Mouse (Mus musculus) forebrain, embryonic 13.5 days (tissue): ENCODE measurements around the gene Snai3. TPM values are rescaled to one million over a fixed set of nuclear protein-coding genes. Genes with fewer than 3 reads are reported as not detected.

Experiments used
- ATAC-seq: fragments of 200-750 bp; cut with Nextera tagmentation; 2 replicates; pipeline ENCODE4 v1.8.0; 2017
- H3K27ac ChIP-seq: fragments of 300-500 bp; sonication (generic); 2 replicates; pipeline ENCODE4 v1.5.1; 2015; ENCODE audit warnings: inconsistent platforms, mild to moderate bottlenecking, moderate library complexity
- H3K27me3 ChIP-seq: fragments of 300-500 bp; sonication (generic); 2 replicates; pipeline ENCODE4 v1.6.1; 2015; ENCODE audit warnings: mild to moderate bottlenecking, inconsistent platforms
- H3K36me3 ChIP-seq: fragments of 300-500 bp; sonication (generic); 2 replicates; pipeline ENCODE4 v1.6.1; 2015; ENCODE audit warnings: mild to moderate bottlenecking, inconsistent platforms; ENCODE audit not compliant: poor library complexity, severe bottlenecking
- H3K4me1 ChIP-seq: fragments of 300-500 bp; sonication (generic); 2 replicates; pipeline ENCODE4 v1.6.1; 2015; ENCODE audit warnings: inconsistent platforms
- H3K4me2 ChIP-seq: fragments of 300-500 bp; sonication (generic); 2 replicates; pipeline ENCODE4 v1.6.1; 2015; ENCODE audit warnings: inconsistent platforms, mild to moderate bottlenecking, moderate library complexity
- H3K4me3 ChIP-seq: fragments of 300-500 bp; sonication (generic); 2 replicates; pipeline ENCODE4 v1.5.1; 2015; ENCODE audit warnings: mild to moderate bottlenecking, inconsistent platforms
- H3K9ac ChIP-seq: fragments of 300-500 bp; sonication (generic); 2 replicates; pipeline ENCODE4 v1.6.1; 2015; ENCODE audit warnings: mild to moderate bottlenecking, inconsistent platforms
- H3K9me3 ChIP-seq: fragments of 300-500 bp; sonication (generic); replicated peaks from 2 replicates; pipeline ENCODE4 v1.6.1; 2016; ENCODE audit warnings: inconsistent platforms
- WGBS: fragments of 180-500 bp; shearing (Covaris S2); methylation state at CpG from one replicate; pipeline ENCODE4 v1.1.7; 2015; 5-methylcytosine and 5-hydroxymethylcytosine counted together
- polyA plus RNA-seq: library from polyadenylated mRNA; unstranded; fragments of >200 nt; fragmentation: Nextera tagmentation; extraction: Ambion mirVana; gene quantifications from 2 replicates; pipeline ENCODE4 v1.2.1, GENCODE M21; 2015

Snai3 gene
- polyA plus RNA-seq, 1 experiment from 2014 or later, result 0.10 TPM

GRCm38 (mm10) chr8:122470691-122471090 is 10.2 kb upstream of the Snai3 start:
- no peak for ATAC-seq
- Histone ChIP-seq H3K9ac (no peak overlapping the region), H3K4me3 (no peak overlapping the region), H3K9me3 (no peaks in the 10 kb centered on the region), H3K4me2 (no peak overlapping the region), H3K27ac (no peak overlapping the region), H3K27me3 (no peaks in the 10 kb centered on the region), H3K4me1 (peaks cover 14% of the 10 kb centered on the region), H3K36me3 (peaks cover 63% of the 10 kb centered on the region)
- 92% methylated on average over 5 of the region's 5 CpGs for WGBS

GRCm38 (mm10) chr8:122469965-122470364 is 9.4 kb upstream of the Snai3 start:
- Histone ChIP-seq H3K4me3 (no peak overlapping the region), H3K36me3 (peaks cover 68% of the 10 kb centered on the region), H3K27me3 (no peaks in the 10 kb centered on the region), H3K9ac (no peak overlapping the region), H3K9me3 (no peaks in the 10 kb centered on the region), H3K4me2 (no peak overlapping the region), H3K4me1 (peaks cover 10% of the 10 kb centered on the region), H3K27ac (no peak overlapping the region)
- 81% methylated on average over 10 of the region's 10 CpGs for WGBS
- no peak for ATAC-seq

GRCm38 (mm10) chr8:122469407-122469806 is 8.9 kb upstream of the Snai3 start:
- Histone ChIP-seq H3K36me3 (peaks cover 68% of the 10 kb centered on the region), H3K27ac (no peak overlapping the region), H3K9me3 (no peaks in the 10 kb centered on the region), H3K27me3 (no peaks in the 10 kb centered on the region), H3K9ac (no peak overlapping the region), H3K4me3 (no peak overlapping the region), H3K4me2 (no peak overlapping the region), H3K4me1 (peaks cover 5% of the 10 kb centered on the region)
- 82% methylated on average over 6 of the region's 6 CpGs for WGBS
- ATAC-seq, result no peak

- no peak overlapping the region for H3K27ac ChIP-seq
- H3K4me3 ChIP-seq, result no peak overlapping the region
- peaks cover 55% of the 10 kb centered on the region for H3K36me3 ChIP-seq
- H3K9ac ChIP-seq, result no peak overlapping the region
- H3K27me3 ChIP-seq, result peaks cover 14% of the 10 kb centered on the region
- H3K9me3 ChIP-seq, result no peaks in the 10 kb centered on the region
- H3K4me2 ChIP-seq, result no peak overlapping the region
- no peak for ATAC-seq
- 93% methylated on average over 13 of the region's 13 CpGs for WGBS
- H3K4me1 ChIP-seq, result no peaks in the 10 kb centered on the region
These were observed 7.3 kb upstream of the Snai3 start for GRCm38 (mm10) chr8:122467816-122468215.

GRCm38 (mm10) chr8:122464985-122465384 is 4.5 kb upstream of the Snai3 start:
- ATAC-seq, result no peak
- no peak overlapping the region for H3K27ac ChIP-seq
- no peak overlapping the region for H3K4me3 ChIP-seq
- no peak overlapping the region for H3K9ac ChIP-seq
- peaks cover 43% of the 10 kb centered on the region for H3K27me3 ChIP-seq
- H3K4me1 ChIP-seq, result peaks cover 10% of the 10 kb centered on the region
- peaks cover 41% of the 10 kb centered on the region for H3K36me3 ChIP-seq
- H3K4me2 ChIP-seq, result no peak overlapping the region
- no peaks in the 10 kb centered on the region for H3K9me3 ChIP-seq
- WGBS, result 78% methylated on average over 7 of the region's 7 CpGs

GRCm38 (mm10) chr8:122463651-122464640 is 3.4 kb upstream of the Snai3 start:
- peaks cover 36% of the 10 kb centered on the region for H3K36me3 ChIP-seq
- no peak for ATAC-seq
- no peak overlapping the region for H3K9ac ChIP-seq
- peaks cover 53% of the 10 kb centered on the region for H3K27me3 ChIP-seq
- no peak overlapping the region for H3K27ac ChIP-seq
- no peak overlapping the region for H3K4me3 ChIP-seq
- no peaks in the 10 kb centered on the region for H3K9me3 ChIP-seq
- no peak overlapping the region for H3K4me2 ChIP-seq
- 71% methylated on average over 12 of the region's 12 CpGs for WGBS
- peaks cover 11% of the 10 kb centered on the region for H3K4me1 ChIP-seq

- Histone ChIP-seq H3K4me1 (peaks cover 11% of the 10 kb centered on the region), H3K9me3 (no peaks in the 10 kb centered on the region), H3K27ac (no peak overlapping the region), H3K36me3 (peaks cover 22% of the 10 kb centered on the region), H3K9ac (no peak overlapping the region), H3K4me3 (no peak overlapping the region), H3K27me3 (peaks cover 65% of the 10 kb centered on the region), H3K4me2 (no peak overlapping the region)
- no peak for ATAC-seq
- 69% methylated on average over 8 of the region's 8 CpGs for WGBS
These were observed 2.0 kb upstream of the Snai3 start for GRCm38 (mm10) chr8:122462510-122462909.

GRCm38 (mm10) chr8:122461473-122462148 is 1.1 kb upstream of the Snai3 start:
- peaks cover 11% of the 10 kb centered on the region for H3K4me1 ChIP-seq
- H3K9ac ChIP-seq, result no peak overlapping the region
- H3K27ac ChIP-seq, result no peak overlapping the region
- H3K4me3 ChIP-seq, result no peak overlapping the region
- no peak overlapping the region for H3K4me2 ChIP-seq
- ATAC-seq, result no peak
- H3K27me3 ChIP-seq, result peaks cover 74% of the 10 kb centered on the region
- WGBS, result 65% methylated on average over 11 of the region's 11 CpGs
- H3K36me3 ChIP-seq, result peaks cover 13% of the 10 kb centered on the region
- no peaks in the 10 kb centered on the region for H3K9me3 ChIP-seq

GRCm38 (mm10) chr8:122459990-122460389 is 543 bp downstream of the Snai3 start:
- Histone ChIP-seq H3K27me3 (peaks cover 84% of the 10 kb centered on the region), H3K36me3 (no peaks in the 10 kb centered on the region), H3K27ac (no peak overlapping the region), H3K4me3 (peak overlapping the region; percentile 35; the same call in 1 of the 2 replicates), H3K9ac (no peak overlapping the region), H3K9me3 (no peaks in the 10 kb centered on the region), H3K4me1 (peaks cover 11% of the 10 kb centered on the region), H3K4me2 (peak overlapping the region; percentile 65)
- ATAC-seq, result no peak
- 35% methylated on average over 7 of the region's 7 CpGs for WGBS

- H3K4me3 ChIP-seq, result no peak overlapping the region
- H3K36me3 ChIP-seq, result no peaks in the 10 kb centered on the region
- 64% methylated on average over 6 of the region's 6 CpGs for WGBS
- no peak overlapping the region for H3K27ac ChIP-seq
- no peaks in the 10 kb centered on the region for H3K9me3 ChIP-seq
- peaks cover 87% of the 10 kb centered on the region for H3K27me3 ChIP-seq
- no peak overlapping the region for H3K4me2 ChIP-seq
- H3K9ac ChIP-seq, result no peak overlapping the region
- peaks cover 11% of the 10 kb centered on the region for H3K4me1 ChIP-seq
- no peak for ATAC-seq
These were observed 1.2 kb downstream of the Snai3 start for GRCm38 (mm10) chr8:122459218-122459900.

GRCm38 (mm10) chr8:122457171-122457570 is 3.4 kb downstream of the Snai3 start:
- Histone ChIP-seq H3K27ac (no peak overlapping the region), H3K4me1 (peaks cover 11% of the 10 kb centered on the region), H3K9me3 (no peaks in the 10 kb centered on the region), H3K36me3 (no peaks in the 10 kb centered on the region), H3K27me3 (peaks cover 66% of the 10 kb centered on the region), H3K9ac (no peak overlapping the region), H3K4me3 (no peak overlapping the region), H3K4me2 (no peak overlapping the region)
- 75% methylated on average over 11 of the region's 11 CpGs for WGBS
- no peak for ATAC-seq

- Histone ChIP-seq H3K9ac (no peak overlapping the region), H3K9me3 (no peaks in the 10 kb centered on the region), H3K4me1 (no peaks in the 10 kb centered on the region), H3K27ac (no peak overlapping the region), H3K36me3 (no peaks in the 10 kb centered on the region), H3K27me3 (peaks cover 38% of the 10 kb centered on the region), H3K4me3 (no peak overlapping the region), H3K4me2 (no peak overlapping the region)
- no peak for ATAC-seq
- 90% methylated on average over 6 of the region's 6 CpGs for WGBS
These were observed 6.1 kb downstream of the Snai3 start for GRCm38 (mm10) chr8:122454409-122454808.
